Mouse (Mus musculus): Measurements from ENCODE around the gene Pth2. TPM values are rescaled to one million over a fixed set of nuclear protein-coding genes. Genes with fewer than 3 reads are reported as not detected.

The Pth2 gene
- total and polyA plus RNA-seq, 3 experiments, result not detected

DNA sequence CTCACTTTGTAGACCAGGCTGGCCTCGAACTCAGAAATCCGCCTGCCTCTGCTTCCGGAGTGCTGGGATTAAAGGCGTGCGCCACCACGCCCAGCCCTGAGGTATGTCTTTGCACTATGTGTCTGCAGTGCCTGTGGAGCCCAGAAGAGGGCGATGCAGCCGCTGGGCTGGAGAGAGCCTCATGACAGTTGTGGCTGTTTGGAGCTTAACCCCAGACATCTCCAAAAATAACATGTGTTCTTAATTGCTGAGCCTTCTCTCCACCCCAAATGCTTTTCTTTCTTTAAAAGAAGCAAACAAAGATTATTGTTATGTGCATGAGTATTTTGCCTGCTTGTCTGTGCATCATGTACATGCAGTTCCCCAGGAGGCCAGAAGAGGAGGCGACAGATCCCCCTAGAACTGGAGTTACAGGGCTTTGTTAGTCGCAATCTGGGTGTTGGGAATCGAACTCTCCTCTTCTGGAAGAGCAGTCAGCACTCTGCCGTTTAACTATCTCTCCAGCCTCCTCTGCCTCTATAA is 25.7 kb upstream of the Pth2 start:
- in situ Hi-C loops (cut with MboI; ENCODE audit: low pct_ligation_motif_present, low pct_unique_long_range_greater_than_20kb, low sequenced_read_pairs), result no loop called here
- peak overlapping the region; percentile 48 for H3K9ac ChIP-seq (ENCODE audit: insufficient read depth, low read depth)
- peak overlapping the region in 2 of 3 experiments; percentile 62 to 74 for H3K4me3 ChIP-seq (replicated peaks in 1 of 3; ENCODE audit: low read depth in 2 of 3, low read length in 2 of 3, poor library complexity in 1 of 3)
- no peak overlapping the region for H3K27ac ChIP-seq (ENCODE audit: insufficient read depth, low read depth)
- peaks cover 0 to 43% of the 10 kb centered on the region in 2 experiments for H3K36me3 ChIP-seq (replicated peaks in 1 of 2; ENCODE audit: control insufficient read depth in 1 of 2, insufficient read depth in 1 of 2, low read length in 1 of 2)
- H3K79me2 ChIP-seq (replicated peaks; ENCODE audit: control insufficient read depth, extremely low read depth, insufficient read depth, poor library complexity, severe bottlenecking), result no peaks in the 10 kb centered on the region
- DNase-seq (ENCODE audit: extremely low read depth), result peak; percentile 75
- peak overlapping the region; percentile 11; the same call in 1 of the 2 replicates for H3K4me2 ChIP-seq (ENCODE audit: insufficient read depth, low read depth, poor library complexity, severe bottlenecking)
- TF ChIP-seq USF1 (IDR thresholded peaks at IDR 0.05; ENCODE audit: low read depth, low read length) (no peak), JUN (IDR thresholded peaks at IDR 0.05; ENCODE audit: insufficient read depth, low read depth, low read length) (no peak), ETS1 (conservative IDR thresholded peaks at IDR 0.05; ENCODE audit: low read depth, low read length) (no peak), MAFK (IDR thresholded peaks at IDR 0.05; ENCODE audit: insufficient replicate concordance, low read length) (no peak), ZNF384 (IDR thresholded peaks at IDR 0.05; ENCODE audit: low read depth, low read length) (no peak), NELFE (IDR thresholded peaks at IDR 0.05; ENCODE audit: low read depth, low read length) (no peak), MYC (IDR thresholded peaks at IDR 0.05; ENCODE audit: low read depth, low read length) (no peak), RAD21 (IDR thresholded peaks at IDR 0.05; ENCODE audit: low read depth, low read length) (peak; percentile 7), EP300 (IDR thresholded peaks at IDR 0.05; ENCODE audit: low read length) (no peak), SMC3 (IDR thresholded peaks at IDR 0.05; ENCODE audit: low read depth, low read length) (0 out of 2 replicates have a peak, but pooled peaks have one; percentile 17), ELF1 (IDR thresholded peaks at IDR 0.05; ENCODE audit: low read depth, low read length) (no peak), CTCF (conservative IDR thresholded peaks at IDR 0.05 in 1 of 2, IDR thresholded peaks at IDR 0.05 in 1 of 2; ENCODE audit: low read depth in 2 of 2, low read length in 2 of 2) (peak; percentile 49 to 64), GABPA (IDR thresholded peaks at IDR 0.05; ENCODE audit: insufficient replicate concordance, low read depth, low read length) (no peak), CHD2 (IDR thresholded peaks at IDR 0.05; ENCODE audit: low read length) (no peak), POLR2A (IDR thresholded peaks at IDR 0.05; ENCODE audit: low read depth, low read length) (no peak), RCOR1 (conservative IDR thresholded peaks at IDR 0.05; ENCODE audit: low read depth, low read length) (no peak)
- no peaks in the 10 kb centered on the region for H3K27me3 ChIP-seq (replicated peaks)
- no peaks in the 10 kb centered on the region for H3K9me3 ChIP-seq (replicated peaks; ENCODE audit: low read length)
- dilution Hi-C loops (cut with MboI; ENCODE audit: extremely low pct_ligation_motif_present, extremely low pct_unique_long_range_greater_than_20kb, low sequenced_read_pairs), result no loop called here
- peaks cover 5 to 30% of the 10 kb centered on the region in 2 experiments for H3K4me1 ChIP-seq (ENCODE audit: control insufficient read depth in 1 of 2, insufficient read depth in 2 of 2)

DNA sequence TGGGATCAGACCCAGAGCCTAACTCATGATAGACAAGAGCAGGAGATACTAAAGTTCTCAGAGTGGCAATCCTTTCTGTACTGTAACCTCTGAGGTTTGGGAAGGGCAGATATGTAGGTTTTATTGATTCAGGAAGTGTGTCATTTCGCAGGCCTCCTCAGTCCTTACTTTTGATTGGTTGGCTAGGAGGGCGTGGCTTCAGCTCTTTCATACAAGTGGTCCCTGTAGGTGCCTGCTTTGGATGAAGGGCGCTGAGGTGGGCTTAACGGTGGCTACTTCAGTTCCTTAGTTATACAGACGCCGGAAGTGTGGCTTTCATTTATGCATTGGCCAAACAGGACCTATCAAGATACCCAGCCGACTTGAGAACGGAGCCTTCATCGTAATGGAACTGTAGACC is 25.2 kb upstream of the Pth2 start:
- Histone ChIP-seq H3K9me3 (replicated peaks; ENCODE audit: low read length) (no peaks in the 10 kb centered on the region), H3K4me3 (replicated peaks in 1 of 3; ENCODE audit: low read depth in 2 of 3, low read length in 2 of 3, poor library complexity in 1 of 3) (no peak overlapping the region), H3K36me3 (replicated peaks in 1 of 2; ENCODE audit: control insufficient read depth in 1 of 2, insufficient read depth in 1 of 2, low read length in 1 of 2) (peaks cover 0 to 48% of the 10 kb centered on the region in 2 experiments), H3K79me2 (replicated peaks; ENCODE audit: control insufficient read depth, extremely low read depth, insufficient read depth, poor library complexity, severe bottlenecking) (no peaks in the 10 kb centered on the region), H3K9ac (ENCODE audit: insufficient read depth, low read depth) (no peak overlapping the region), H3K4me2 (ENCODE audit: insufficient read depth, low read depth, poor library complexity, severe bottlenecking) (no peak overlapping the region), H3K27me3 (replicated peaks) (no peaks in the 10 kb centered on the region), H3K27ac (ENCODE audit: insufficient read depth, low read depth) (no peak overlapping the region), H3K4me1 (ENCODE audit: control insufficient read depth in 1 of 2, insufficient read depth in 2 of 2) (peaks cover 4 to 25% of the 10 kb centered on the region in 2 experiments)
- no peak for DNase-seq (ENCODE audit: extremely low read depth)
- dilution Hi-C loops (cut with MboI; ENCODE audit: extremely low pct_ligation_motif_present, extremely low pct_unique_long_range_greater_than_20kb, low sequenced_read_pairs) (no loop called here), in situ Hi-C loops (cut with MboI; ENCODE audit: low pct_ligation_motif_present, low pct_unique_long_range_greater_than_20kb, low sequenced_read_pairs) (no loop called here)
- TF ChIP-seq KAT2A (IDR thresholded peaks at IDR 0.05; ENCODE audit: insufficient replicate concordance, low read length), result no peak
- TF ChIP-seq HCFC1 (IDR thresholded peaks at IDR 0.05; ENCODE audit: low read depth, low read length), result no peak
- no peak for TF ChIP-seq TCF12 (IDR thresholded peaks at IDR 0.05; ENCODE audit: low read depth, low read length)
- no peak for TF ChIP-seq USF1 (IDR thresholded peaks at IDR 0.05; ENCODE audit: low read depth, low read length)
- no peak for TF ChIP-seq MEF2A (IDR thresholded peaks at IDR 0.05; ENCODE audit: borderline replicate concordance, low read depth, low read length)
- TF ChIP-seq IRF4 (IDR thresholded peaks at IDR 0.05; ENCODE audit: low read depth, low read length), result no peak
- no peak for TF ChIP-seq PAX5 (IDR thresholded peaks at IDR 0.05; ENCODE audit: low read length)
- no peak for TF ChIP-seq ZKSCAN1 (IDR thresholded peaks at IDR 0.05; ENCODE audit: borderline replicate concordance, low read depth, low read length)
